Mouse (Mus musculus) hindbrain, embryonic 14.5 days (tissue): Measurements from ENCODE around the gene 2210408I21Rik. TPM values are rescaled to one million over a fixed set of nuclear protein-coding genes. Genes with fewer than 3 reads are reported as not detected.

Experiments used
- ATAC-seq: fragments of 200-750 bp; cut with Nextera tagmentation; 2 replicates; pipeline ENCODE4 v1.8.0; 2017; ENCODE audit warnings: moderate number of reproducible peaks, mild to moderate bottlenecking, moderate TSS enrichment, moderate library complexity; ENCODE audit not compliant: low FRiP score
- DNase-seq: peaks from one replicate; pipeline ENCODE4 v3.0.0-alpha.2; 2015; ENCODE audit warnings: low spot score
- H3K27ac ChIP-seq: fragments of 300-500 bp; sonication (generic); 2 replicates; pipeline ENCODE4 v1.5.1; 2014; ENCODE audit warnings: mild to moderate bottlenecking, moderate library complexity
- H3K27me3 ChIP-seq: fragments of 300-500 bp; sonication (generic); 2 replicates; pipeline ENCODE4 v1.6.1; 2014; ENCODE audit warnings: mild to moderate bottlenecking, low read length, mixed read lengths; ENCODE audit not compliant: control insufficient read depth, insufficient read depth
- H3K36me3 ChIP-seq: fragments of 300-500 bp; sonication (generic); replicated peaks from 2 replicates; pipeline ENCODE4 v1.6.1; 2014; ENCODE audit not compliant: control insufficient read depth, insufficient read depth
- H3K4me1 ChIP-seq: fragments of 300-500 bp; sonication (generic); replicated peaks from 2 replicates; pipeline ENCODE4 v1.6.1; 2014; ENCODE audit warnings: antibody characterized with exemption, low read length, mixed read lengths; ENCODE audit not compliant: control insufficient read depth, insufficient read depth
- H3K4me2 ChIP-seq: fragments of 300-500 bp; sonication (generic); replicated peaks from 2 replicates; pipeline ENCODE4 v1.6.1; 2014; ENCODE audit warnings: mild to moderate bottlenecking, moderate library complexity
- H3K4me3 ChIP-seq: fragments of 300-500 bp; sonication (generic); replicated peaks from 2 replicates; pipeline ENCODE4 v1.5.1; 2014; ENCODE audit warnings: mild to moderate bottlenecking, low read length
- H3K9ac ChIP-seq: fragments of 300-500 bp; sonication (generic); 2 replicates; pipeline ENCODE4 v1.6.1; 2014
- H3K9me3 ChIP-seq: fragments of 300-500 bp; sonication (generic); 2 replicates; pipeline ENCODE4 v1.6.1; 2016; ENCODE audit warnings: low read length; ENCODE audit not compliant: control insufficient read depth
- WGBS: fragments of 180-500 bp; shearing (Covaris S2); extraction: QIAGEN DNeasy Blood & Tissue Kit; methylation state at CpG from one replicate; pipeline ENCODE4 v1.1.7; 2014; 5-methylcytosine and 5-hydroxymethylcytosine counted together
- polyA plus RNA-seq: library from polyadenylated mRNA; unstranded; fragments of >200 nt; fragmentation: Nextera tagmentation; extraction: Ambion mirVana; gene quantifications from 2 replicates; pipeline ENCODE4 v1.2.1, GENCODE M21; 2014

The 2210408I21Rik gene
- polyA plus RNA-seq, 1 experiment from 2014 or later = 13.7 TPM

DNA sequence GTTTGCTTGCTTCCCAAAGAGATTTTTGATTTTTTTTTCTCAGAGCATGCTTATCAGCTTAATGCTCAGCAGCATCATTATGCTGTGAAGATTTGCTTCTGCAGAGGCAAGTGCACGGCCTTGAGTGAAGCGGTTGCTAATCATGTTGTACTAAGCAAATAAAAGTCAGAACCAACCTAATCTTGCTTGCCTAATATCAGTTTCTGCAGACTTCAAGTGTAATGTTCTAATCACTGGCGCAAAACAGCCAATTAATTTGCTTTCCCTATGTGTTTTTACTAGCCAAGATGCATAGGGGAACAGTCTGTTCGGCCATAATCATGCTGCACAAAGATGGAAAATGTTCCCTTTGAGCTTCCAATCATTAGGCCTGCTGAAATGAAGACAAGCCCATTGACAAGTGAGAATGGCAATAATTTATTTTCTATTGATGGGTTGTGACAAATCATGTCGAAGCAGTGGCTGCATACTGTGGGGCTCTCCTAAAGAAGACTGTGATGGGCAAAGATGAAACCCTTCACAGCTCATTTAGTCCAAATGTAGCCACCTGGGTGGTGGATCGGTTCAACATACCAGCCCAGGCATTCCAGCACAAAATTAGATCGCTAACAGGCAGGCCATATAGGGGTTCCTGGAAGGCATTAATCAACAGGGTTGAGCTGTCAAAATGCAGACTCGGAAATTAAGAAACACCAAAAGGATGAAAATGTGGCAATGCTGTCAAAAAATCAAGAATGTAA lies 393.8 kb downstream of the 2210408I21Rik start:
- no peak overlapping the region for H3K4me3 ChIP-seq
- no peaks in the 10 kb centered on the region for H3K9me3 ChIP-seq
- H3K9ac ChIP-seq = no peak overlapping the region
- no peak for DNase-seq
- H3K4me2 ChIP-seq = no peak overlapping the region
- no peaks in the 10 kb centered on the region for H3K36me3 ChIP-seq
- WGBS = 47% methylated on average over 8 of the region's 8 CpGs
- peak overlapping the region; percentile 64; the same call in 1 of the 2 replicates for H3K27ac ChIP-seq
- H3K27me3 ChIP-seq = no peaks in the 10 kb centered on the region
- peak; percentile 77 for ATAC-seq
- H3K4me1 ChIP-seq = peaks cover 7% of the 10 kb centered on the region; the same call in 1 of the 2 replicates

DNA sequence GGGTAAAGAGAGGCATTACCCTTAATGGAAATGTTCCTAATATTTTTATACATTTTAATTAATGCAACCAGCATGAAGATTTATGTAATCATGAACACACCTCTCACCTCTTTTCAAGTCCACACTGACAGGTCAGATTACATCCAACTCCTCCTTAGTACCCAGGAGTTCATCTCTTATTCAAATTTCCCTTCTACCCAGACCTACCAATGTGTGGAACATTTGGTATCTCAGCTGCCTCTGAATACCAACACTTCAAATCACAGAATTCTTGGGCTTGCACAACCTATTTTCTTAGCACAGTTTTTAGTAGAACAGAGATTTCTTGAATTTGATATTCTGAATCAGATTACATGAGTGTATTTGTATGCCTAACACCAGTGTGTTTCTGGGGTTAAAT lies 394.4 kb downstream of the 2210408I21Rik start:
- H3K27ac ChIP-seq = peak overlapping the region; percentile 64; the same call in 1 of the 2 replicates
- no peak overlapping the region for H3K4me3 ChIP-seq
- H3K9me3 ChIP-seq = no peaks in the 10 kb centered on the region
- H3K9ac ChIP-seq = no peak overlapping the region
- DNase-seq = no peak
- no peaks in the 10 kb centered on the region for H3K27me3 ChIP-seq
- no peaks in the 10 kb centered on the region for H3K36me3 ChIP-seq
- no peak overlapping the region for H3K4me2 ChIP-seq
- no peak for ATAC-seq
- H3K4me1 ChIP-seq = peaks cover 7% of the 10 kb centered on the region; the same call in 1 of the 2 replicates

DNA sequence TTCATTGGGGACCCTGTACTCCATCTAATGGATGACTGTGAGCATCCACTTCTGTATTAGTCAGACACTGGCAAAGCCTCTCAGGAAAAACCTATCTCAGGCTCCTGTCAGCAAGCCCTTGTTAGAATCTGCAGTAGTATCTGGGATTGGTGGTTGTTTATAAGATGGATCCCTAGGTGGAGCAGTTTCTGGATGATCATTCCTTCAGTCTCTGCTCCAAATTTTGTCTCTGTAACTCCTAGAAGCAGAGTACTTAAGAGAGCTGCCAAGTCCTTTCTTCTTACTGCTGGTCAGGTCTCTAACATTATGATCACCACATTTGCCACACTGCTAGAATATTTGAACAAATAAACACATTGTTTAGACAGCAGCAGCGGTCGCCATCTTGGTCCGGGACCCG lies 402.1 kb downstream of the 2210408I21Rik start:
- H3K4me2 ChIP-seq = no peak overlapping the region
- WGBS = 89% methylated on average over 4 of the region's 4 CpGs

DNA sequence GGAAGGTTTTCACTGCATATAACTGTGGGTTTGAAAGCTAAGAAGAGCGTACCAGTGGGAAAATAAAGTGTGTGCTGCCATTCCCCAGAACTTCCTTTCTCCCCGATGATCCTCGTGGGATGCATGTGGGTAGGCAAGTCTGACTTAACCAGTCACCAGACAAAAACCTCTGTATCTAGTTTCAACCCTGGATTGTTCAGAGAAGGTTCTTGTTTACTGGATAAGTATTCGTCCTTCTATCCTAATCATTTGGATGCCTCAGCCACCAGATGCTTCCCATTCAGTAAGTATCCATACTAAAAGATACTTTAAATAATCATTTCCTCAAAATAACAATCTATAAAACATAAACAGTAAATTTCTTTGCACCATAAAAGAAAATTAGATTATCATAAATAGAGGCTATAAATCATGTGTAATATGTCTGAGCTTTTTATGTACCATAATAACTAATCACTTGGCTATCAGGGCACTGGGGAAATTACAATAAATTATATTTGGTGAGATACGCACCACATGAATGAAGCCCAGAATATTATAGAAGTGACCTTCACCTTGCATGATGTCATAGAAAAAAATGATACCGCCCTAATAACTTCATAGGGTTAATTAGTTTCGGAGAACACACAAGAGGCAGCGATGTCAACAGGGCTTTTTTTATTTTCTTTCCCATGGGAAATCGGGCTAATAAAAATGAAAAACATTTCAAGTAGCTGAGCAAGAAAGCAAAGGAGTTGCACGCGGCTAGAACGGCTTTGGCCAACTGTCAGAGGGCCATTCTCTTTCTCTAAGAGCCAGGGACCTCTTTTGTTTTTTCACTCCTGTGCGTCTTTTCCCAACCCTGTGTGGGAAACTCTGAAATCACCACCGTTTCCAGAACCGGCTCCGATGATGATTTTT lies 412.4 kb downstream of the 2210408I21Rik start:
- peak; percentile 45 for DNase-seq
- H3K27ac ChIP-seq = no peak overlapping the region
- peak overlapping the region; percentile 5; the same call in 1 of the 2 replicates for H3K4me3 ChIP-seq
- no peaks in the 10 kb centered on the region for H3K36me3 ChIP-seq
- H3K9me3 ChIP-seq = no peaks in the 10 kb centered on the region
- no peaks in the 10 kb centered on the region for H3K27me3 ChIP-seq
- H3K9ac ChIP-seq = peak overlapping the region; percentile 34; the same call in 1 of the 2 replicates
- H3K4me1 ChIP-seq = peaks cover 8% of the 10 kb centered on the region
- WGBS = 22% methylated on average over 16 of the region's 16 CpGs
- peak overlapping the region; percentile 50 for H3K4me2 ChIP-seq
- ATAC-seq = peak; percentile 51

More for the DNA sequence above, 402.1 kb downstream of the 2210408I21Rik start:
- H3K9ac ChIP-seq = no peak overlapping the region
- no peaks in the 10 kb centered on the region for H3K9me3 ChIP-seq
- no peak overlapping the region for H3K4me3 ChIP-seq
- H3K27ac ChIP-seq = no peak overlapping the region
- ATAC-seq = no peak
- no peaks in the 10 kb centered on the region for H3K27me3 ChIP-seq
- H3K36me3 ChIP-seq = no peaks in the 10 kb centered on the region
- DNase-seq = no peak
- no peaks in the 10 kb centered on the region for H3K4me1 ChIP-seq

DNA sequence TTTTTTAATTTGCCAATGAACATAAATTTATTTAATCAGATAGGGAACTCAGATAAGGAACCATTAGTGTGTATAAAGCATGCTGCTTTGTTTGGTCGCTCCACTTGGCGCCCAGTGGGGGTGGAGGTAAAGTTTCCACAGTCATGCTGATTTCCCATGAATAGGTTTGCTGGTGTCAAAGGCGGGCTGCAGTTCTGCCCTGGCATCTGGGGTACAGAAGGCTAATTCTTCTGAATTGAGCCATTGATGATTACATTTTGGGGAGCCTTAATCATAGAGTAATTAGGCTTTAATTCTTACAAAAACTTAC lies 413.0 kb downstream of the 2210408I21Rik start:
- Histone ChIP-seq H3K4me3 (peak overlapping the region; percentile 5; the same call in 1 of the 2 replicates), H3K27ac (no peak overlapping the region), H3K9me3 (no peaks in the 10 kb centered on the region), H3K36me3 (no peaks in the 10 kb centered on the region), H3K27me3 (no peaks in the 10 kb centered on the region), H3K4me2 (peak overlapping the region; percentile 50), H3K4me1 (peaks cover 8% of the 10 kb centered on the region), H3K9ac (peak overlapping the region; percentile 34; the same call in 1 of the 2 replicates)
- peak; percentile 34 for DNase-seq
- WGBS = 1% methylated on average over 3 of the region's 3 CpGs
- ATAC-seq = peak; percentile 73; the same call in 1 of the 2 replicates

DNA sequence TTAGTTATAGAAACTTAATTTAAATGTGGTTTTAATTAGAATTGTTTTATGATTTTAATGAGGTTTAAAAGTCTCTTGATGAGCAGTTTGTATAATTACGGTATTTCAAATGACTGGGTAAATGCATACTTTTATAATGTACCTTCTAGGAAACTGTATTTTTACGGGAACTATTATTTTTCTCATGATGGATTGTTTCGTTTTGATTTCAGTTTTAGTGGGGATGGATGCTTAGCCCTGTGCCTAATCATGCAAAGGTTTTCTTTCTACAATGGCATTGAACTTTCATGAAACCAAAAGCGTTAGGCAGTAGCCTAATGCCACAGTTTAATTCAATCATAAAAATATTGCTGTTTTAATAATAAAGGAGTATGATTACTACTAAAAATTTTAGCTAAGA lies 413.4 kb downstream of the 2210408I21Rik start:
- H3K9me3 ChIP-seq = no peaks in the 10 kb centered on the region
- 47% methylated on average over 4 of the region's 4 CpGs for WGBS
- no peak overlapping the region for H3K9ac ChIP-seq
- no peak overlapping the region for H3K4me3 ChIP-seq
- DNase-seq (no peak), ATAC-seq (no peak)
- no peak overlapping the region for H3K4me2 ChIP-seq
- no peak overlapping the region for H3K27ac ChIP-seq
- H3K4me1 ChIP-seq = peaks cover 8% of the 10 kb centered on the region
- H3K27me3 ChIP-seq = no peaks in the 10 kb centered on the region
- no peaks in the 10 kb centered on the region for H3K36me3 ChIP-seq

DNA sequence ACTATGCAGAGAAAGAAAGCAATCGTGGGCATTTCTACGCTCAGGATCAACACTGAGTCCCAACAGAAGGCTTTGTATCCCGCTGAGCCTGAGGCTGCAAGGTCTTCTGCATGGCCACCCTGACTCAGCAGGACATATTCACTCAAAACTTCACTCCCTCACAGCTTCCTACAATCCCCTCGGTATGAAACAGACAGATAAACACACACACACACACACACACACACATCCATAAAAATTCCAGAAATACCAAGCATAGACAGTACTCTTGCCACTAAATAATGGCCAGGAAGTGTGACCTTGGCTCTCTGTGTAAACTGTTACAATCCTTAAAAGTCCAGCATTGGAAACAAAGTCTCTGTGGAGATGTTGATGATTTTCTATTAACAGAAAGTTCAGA lies 458.7 kb downstream of the 2210408I21Rik start:
- H3K4me2 ChIP-seq = no peak overlapping the region
- WGBS = 52% methylated on average over 4 of the region's 4 CpGs
- 0 out of 2 replicates have a peak, but pooled peaks cover 3% of the 10 kb centered on the region for H3K9me3 ChIP-seq
- no peaks in the 10 kb centered on the region for H3K4me1 ChIP-seq
- H3K27ac ChIP-seq = no peak overlapping the region
- no peak overlapping the region for H3K9ac ChIP-seq
- ATAC-seq = no peak
- H3K4me3 ChIP-seq = no peak overlapping the region
- DNase-seq = no peak
- H3K36me3 ChIP-seq = no peaks in the 10 kb centered on the region
- H3K27me3 ChIP-seq = no peaks in the 10 kb centered on the region

DNA sequence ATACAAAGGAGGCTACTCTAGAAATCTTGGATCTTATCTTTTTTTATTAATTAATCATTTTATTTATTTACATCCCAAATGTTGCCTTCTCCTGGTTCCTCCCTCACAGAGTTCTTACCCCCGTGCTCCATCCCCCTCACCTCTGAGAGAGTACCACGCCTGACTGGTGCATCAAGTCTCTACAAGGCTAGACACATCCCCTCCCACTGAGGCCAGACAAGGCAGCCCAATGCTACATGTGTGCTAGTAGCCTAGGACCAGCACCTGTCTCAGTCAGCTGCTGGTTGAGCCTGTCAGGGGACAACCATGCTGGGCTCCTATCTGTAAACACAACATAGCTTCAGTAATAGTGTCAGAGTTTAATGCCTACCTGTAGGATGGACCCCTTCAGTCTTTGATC lies 480.0 kb downstream of the 2210408I21Rik start:
- Histone ChIP-seq H3K27ac (no peak overlapping the region), H3K4me3 (no peak overlapping the region), H3K27me3 (no peaks in the 10 kb centered on the region), H3K4me2 (no peak overlapping the region), H3K9ac (no peak overlapping the region), H3K4me1 (no peaks in the 10 kb centered on the region), H3K36me3 (no peaks in the 10 kb centered on the region), H3K9me3 (no peaks in the 10 kb centered on the region)
- 90% methylated on average over 2 of the region's 2 CpGs for WGBS
- ATAC-seq (no peak), DNase-seq (no peak)
